Mouse (Mus musculus) heart, postnatal 0 days (tissue): Measurements from ENCODE around the gene Tpcn2.

Experiments used
- CTCF ChIP-seq: IDR thresholded peaks from 2 replicates; pipeline ENCODE4 v1.5.1; 2016; ENCODE audit warnings: antibody characterized with exemption, control low read depth, low read depth
- EP300 ChIP-seq: IDR thresholded peaks from 2 replicates; pipeline ENCODE4 v1.6.1; 2016; ENCODE audit warnings: antibody characterized with exemption, low read depth

DNA sequence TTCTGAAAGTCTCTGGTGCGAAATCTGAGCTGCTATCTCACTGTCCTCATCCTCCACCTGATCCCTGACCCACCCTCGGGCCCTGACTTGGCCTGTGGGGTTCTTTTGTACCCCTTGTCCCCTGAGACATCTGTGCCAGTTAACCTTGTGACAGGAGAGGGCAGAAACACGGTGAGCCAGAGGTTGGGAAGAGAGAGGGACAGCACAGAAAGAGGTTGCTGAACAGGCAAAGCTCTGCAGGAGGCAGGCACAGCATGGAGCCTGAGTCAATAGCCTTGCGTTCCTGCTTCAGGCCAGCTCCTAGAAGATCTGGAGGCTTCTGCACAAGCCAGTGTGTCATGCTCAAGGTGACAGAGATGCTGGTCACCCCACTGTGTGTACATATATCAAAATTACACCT is 39.8 kb upstream of the Tpcn2 start:
- TF ChIP-seq CTCF = no peak
- TF ChIP-seq EP300 = no peak
